Mouse (Mus musculus) gastrocnemius, adult 18-20 months (tissue): ENCODE data around the gene Tlx2. TPM values are rescaled to one million over a fixed set of nuclear protein-coding genes. Genes with fewer than 3 reads are reported as not detected.
A peak's percentile ranks its signal among the peaks of the same experiment; 100 is the strongest.

Experiments
- DNase-seq: peaks from one replicate; pipeline ENCODE4 v3.0.0; 2021; ENCODE audit warnings: low spot score
- long read RNA-seq, 2 experiments: library from polyadenylated mRNA; stranded (forward); transcript quantifications; one replicate each; pipeline ENCODE4 v2.0.0; 2021
- total RNA-seq, 2 experiments: library from RNA; stranded (reverse); gene quantifications; 2 replicates each; pipeline ENCODE4 v1.2.3; 2021

Gene Tlx2
- total RNA-seq, result not detected
- long read RNA-seq, experiment 1, result 0 reads
- long read RNA-seq, experiment 2, result 0 reads

GRCm38 (mm10) chr6:83070247-83070310, at the start of gene Tlx2:
Gene Tlx2, minus strand, starts transcription at chr6:83070293.
- DNase-seq, result no peak

- no peak for DNase-seq
Observed at GRCm38 (mm10) chr6:83119734-83120051, 49.6 kb upstream of the Tlx2 start.

GRCm38 (mm10) chr6:83118825-83119733, 49.0 kb upstream of the Tlx2 start:
- DNase-seq, result no peak

- DNase-seq, result no peak
Observed at GRCm38 (mm10) chr6:83118369-83118768, 48.3 kb upstream of the Tlx2 start.

- no peak for DNase-seq
Observed at GRCm38 (mm10) chr6:83117616-83118015, 47.5 kb upstream of the Tlx2 start.

- no peak for DNase-seq
Observed at GRCm38 (mm10) chr6:83117165-83117438, 47.0 kb upstream of the Tlx2 start.

- no peak for DNase-seq
Observed at GRCm38 (mm10) chr6:83116373-83117164, 46.5 kb upstream of the Tlx2 start.

- no peak for DNase-seq
Observed at GRCm38 (mm10) chr6:83115682-83116372, 45.7 kb upstream of the Tlx2 start.

- peak; percentile 93 for DNase-seq
Observed at GRCm38 (mm10) chr6:83115011-83115671, 45.0 kb upstream of the Tlx2 start, which contains the start of gene Mogs. Gene Mogs, plus strand, starts transcription at chr6:83115496.

- no peak for DNase-seq
Observed at GRCm38 (mm10) chr6:83111510-83112136, 41.5 kb upstream of the Tlx2 start.

- DNase-seq, result peak; percentile 85
Observed at GRCm38 (mm10) chr6:83108762-83109668, 38.9 kb upstream of the Tlx2 start, which contains the start of gene Mrpl53. Gene Mrpl53, plus strand, starts transcription at chr6:83109040.

GRCm38 (mm10) chr6:83107566-83108400, 37.7 kb upstream of the Tlx2 start:
- peak; percentile 75 for DNase-seq

- no peak for DNase-seq
Observed at GRCm38 (mm10) chr6:83104158-83104557, 34.1 kb upstream of the Tlx2 start.

GRCm38 (mm10) chr6:83103130-83103650, 33.1 kb upstream of the Tlx2 start:
- DNase-seq, result no peak

GRCm38 (mm10) chr6:83101688-83102556, 31.8 kb upstream of the Tlx2 start:
- DNase-seq, result peak; percentile 53

GRCm38 (mm10) chr6:83101316-83101687, 31.2 kb upstream of the Tlx2 start, which contains the start of the genes Ccdc142 and Gm42688:
Gene Ccdc142, plus strand, starts transcription at chr6:83101601.
Gene Gm42688, plus strand, starts transcription at chr6:83101617.
- peak; percentile 93 for DNase-seq

- DNase-seq, result no peak
Observed at GRCm38 (mm10) chr6:83098411-83098810, 28.3 kb upstream of the Tlx2 start.

GRCm38 (mm10) chr6:83095968-83096367, 25.9 kb upstream of the Tlx2 start:
- DNase-seq, result no peak
